Mouse (Mus musculus) heart, adult 2 months (tissue): ENCODE results near the gene Pla2g4c. TPM values are rescaled to one million over a fixed set of nuclear protein-coding genes. Genes with fewer than 3 reads are reported as not detected.

ENCODE experiments used
- DNase-seq, 2 experiments: peaks; one replicate each; pipeline ENCODE4 v3.0.0; 2021
- H3K27ac ChIP-seq: fragments of 200-600 bp; 2 replicates; pipeline ENCODE4 v1.8.1; 2022
- H3K27me3 ChIP-seq: fragments of 200-500 bp; 2 replicates; pipeline ENCODE4 v1.6.1; 2012; ENCODE audit warnings: mild to moderate bottlenecking, low read length, inconsistent platforms, mixed read lengths; ENCODE audit not compliant: control insufficient read depth, insufficient read depth
- H3K36me3 ChIP-seq: fragments of 200-500 bp; 2 replicates; pipeline ENCODE4 v1.6.1; 2012; ENCODE audit warnings: low read length, inconsistent platforms; ENCODE audit not compliant: control insufficient read depth, insufficient read depth
- H3K4me1 ChIP-seq: fragments of 200-500 bp; 2 replicates; pipeline ENCODE4 v1.6.1; 2011; ENCODE audit warnings: low read length; ENCODE audit not compliant: control insufficient read depth, insufficient read depth
- H3K4me3 ChIP-seq: fragments of 200-600 bp; 2 replicates; pipeline ENCODE4 v1.8.1; 2022
- H3K79me2 ChIP-seq: fragments of 200-500 bp; replicated peaks from 2 replicates; pipeline ENCODE4 v1.6.1; 2012; ENCODE audit warnings: mild to moderate bottlenecking, inconsistent platforms, low read length, moderate library complexity, mixed read lengths; ENCODE audit not compliant: control insufficient read depth, insufficient read depth
- H3K9ac ChIP-seq: fragments of 200-500 bp; 2 replicates; pipeline ENCODE4 v1.6.1; 2012; ENCODE audit warnings: low read depth, mild to moderate bottlenecking, control low read depth, inconsistent platforms, low read length, mixed read lengths
- CTCF ChIP-seq: fragments of 200-600 bp; IDR thresholded peaks from 2 replicates; pipeline ENCODE4 v1.8.1; 2022; ENCODE audit warnings: antibody characterized with exemption, mild to moderate bottlenecking, moderate library complexity
- EP300 ChIP-seq: fragments of 200-500 bp; IDR thresholded peaks from 2 replicates; pipeline ENCODE4 v1.6.1; 2011; ENCODE audit warnings: low read depth, low read length, control low read depth; ENCODE audit not compliant: insufficient read depth
- POLR2A ChIP-seq: fragments of 200-500 bp; IDR thresholded peaks from 2 replicates; pipeline ENCODE4 v1.6.1; 2011; ENCODE audit warnings: mild to moderate bottlenecking, low read depth, low read length, control low read depth; ENCODE audit not compliant: insufficient read depth
- WGBS: fragments of 180-500 bp; shearing (Covaris S2); methylation state at CpG from one replicate; pipeline ENCODE4 v1.1.7; 2018; 5-methylcytosine and 5-hydroxymethylcytosine counted together
- intact Hi-C: fragments of 180-260 bp; cut with DNase I; formaldehyde crosslinking; loops from one replicate; pipeline ENCODE4 v1.15.1; 2025
- polyA plus RNA-seq: library from polyadenylated mRNA; depleted of rRNA; stranded (reverse); fragments of >200 nt; gene quantifications from 2 replicates; pipeline ENCODE4 v1.2.3, GENCODE M21; 2012; rRNA removed
- total RNA-seq, 2 experiments: library from RNA; stranded (reverse); gene quantifications; 2 replicates each; pipeline ENCODE4 v1.2.3; 2021

Gene Pla2g4c
- total and polyA plus RNA-seq, 3 experiments = 0.04 TPM; not detected in 2

DNA sequence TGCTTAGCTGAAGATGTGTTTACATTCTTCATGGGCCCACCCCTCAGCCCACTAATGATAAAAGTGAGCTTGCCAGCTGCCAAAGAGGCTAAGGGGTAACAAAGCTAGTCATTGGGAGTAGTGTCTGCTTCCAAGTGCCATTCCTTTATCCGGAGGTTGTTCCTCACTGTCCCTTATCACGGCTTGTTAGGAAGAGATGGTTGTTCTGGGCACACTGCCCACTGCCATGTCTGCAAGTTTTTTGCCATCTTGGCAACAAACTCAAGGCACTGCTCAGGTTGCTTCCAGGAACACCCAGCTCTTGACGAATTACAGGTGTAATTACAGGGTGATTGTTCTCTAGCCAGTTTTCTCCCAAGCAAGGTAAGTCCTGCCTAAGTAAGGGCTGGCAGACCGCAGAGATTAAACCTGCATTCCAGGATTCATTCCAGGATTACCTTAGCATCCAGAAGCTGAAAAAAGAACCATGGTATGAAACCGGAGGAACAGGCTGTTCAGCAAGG lies 10.3 kb upstream of the Pla2g4c start:
- intact Hi-C loops = no loop called here
- DNase-seq = no peak
- 37% methylated on average over 5 of the region's 5 CpGs for WGBS
- H3K27me3 ChIP-seq = no peaks in the 10 kb centered on the region
- TF ChIP-seq POLR2A (no peak), EP300 (no peak), CTCF (no peak)
- no peaks in the 10 kb centered on the region for H3K36me3 ChIP-seq
- peaks cover 2% of the 10 kb centered on the region; the same call in 1 of the 2 replicates for H3K4me1 ChIP-seq
- no peak overlapping the region for H3K4me3 ChIP-seq
- no peaks in the 10 kb centered on the region for H3K79me2 ChIP-seq
- H3K9ac ChIP-seq = no peak overlapping the region
- H3K27ac ChIP-seq = no peak overlapping the region

DNA sequence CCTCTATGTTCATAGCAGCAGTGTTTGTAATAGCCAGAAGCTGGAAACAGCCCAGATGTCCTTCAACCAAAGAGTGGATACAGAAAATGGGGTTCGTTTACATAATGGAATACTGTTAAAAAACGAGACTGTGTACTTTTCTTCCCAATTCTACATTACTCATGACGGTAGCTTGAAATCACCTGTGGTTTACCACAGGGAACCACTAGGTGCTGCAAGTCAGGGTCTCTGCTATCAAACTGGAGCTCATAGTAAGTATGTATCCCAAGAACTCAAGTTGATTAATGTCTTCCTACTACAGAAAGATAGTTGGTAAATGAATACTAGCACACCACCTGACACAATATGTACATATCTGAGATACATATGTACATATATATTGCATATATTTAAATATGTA lies 3.0 kb upstream of the Pla2g4c start:
- intact Hi-C loops = no loop called here
- Histone ChIP-seq H3K79me2 (no peaks in the 10 kb centered on the region), H3K9ac (no peak overlapping the region), H3K4me1 (no peaks in the 10 kb centered on the region), H3K27ac (no peak overlapping the region), H3K27me3 (no peaks in the 10 kb centered on the region), H3K36me3 (no peaks in the 10 kb centered on the region), H3K4me3 (no peak overlapping the region)
- TF ChIP-seq EP300 (no peak), POLR2A (no peak), CTCF (no peak)
- DNase-seq = no peak
- 83% methylated on average over 3 of the region's 3 CpGs for WGBS

DNA sequence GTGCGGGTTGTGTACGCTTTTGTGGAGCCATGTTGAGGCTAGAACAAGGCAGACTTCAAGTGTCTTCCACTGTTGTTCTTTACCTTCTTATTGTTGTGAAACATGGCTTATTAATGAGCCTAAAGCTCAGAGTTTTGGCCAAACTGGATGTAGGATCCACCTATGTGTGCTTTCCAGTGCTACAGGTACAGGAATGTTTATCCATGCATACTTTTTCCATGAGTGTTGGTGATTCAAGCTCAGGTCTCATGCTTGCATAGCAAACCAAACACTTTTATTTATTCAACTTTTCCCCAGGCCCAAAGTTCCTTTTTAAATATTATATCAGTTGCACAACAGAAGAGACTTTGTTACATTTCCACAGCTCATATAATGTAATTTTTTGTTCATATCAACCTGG lies 6.1 kb downstream of the Pla2g4c start:
- H3K27me3 ChIP-seq = no peaks in the 10 kb centered on the region

DNA sequence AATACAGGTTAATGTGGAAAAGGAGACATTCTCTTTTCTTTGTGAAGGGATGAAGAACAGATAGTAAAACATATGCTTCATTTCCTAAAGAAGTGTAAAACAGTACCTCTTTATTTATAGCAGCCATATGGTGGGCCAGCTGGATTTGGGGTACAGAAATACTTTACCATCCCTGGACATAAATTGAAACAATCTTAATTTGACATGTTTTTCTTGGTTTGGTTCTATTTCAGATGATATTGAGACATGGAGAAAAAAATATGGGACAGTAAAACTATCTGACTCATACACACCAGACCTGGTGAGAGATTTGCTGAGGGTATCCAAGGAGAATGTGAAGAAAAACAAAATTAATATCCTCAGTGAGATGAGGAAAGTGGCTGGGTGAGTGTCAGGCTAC lies 31.5 kb downstream of the Pla2g4c start:
- intact Hi-C loops = no loop called here

More for the DNA sequence above, 6.1 kb downstream of the Pla2g4c start:
- DNase-seq = no peak
- H3K4me3 ChIP-seq = no peak overlapping the region
- H3K36me3 ChIP-seq = no peaks in the 10 kb centered on the region
- no peak overlapping the region for H3K9ac ChIP-seq
- no peaks in the 10 kb centered on the region for H3K4me1 ChIP-seq
- TF ChIP-seq EP300 (no peak), CTCF (no peak), POLR2A (no peak)
- no peak overlapping the region for H3K27ac ChIP-seq
- no peaks in the 10 kb centered on the region for H3K79me2 ChIP-seq
- intact Hi-C loops = no loop called here
- 100% methylated on average over 2 of the region's 2 CpGs for WGBS

DNA sequence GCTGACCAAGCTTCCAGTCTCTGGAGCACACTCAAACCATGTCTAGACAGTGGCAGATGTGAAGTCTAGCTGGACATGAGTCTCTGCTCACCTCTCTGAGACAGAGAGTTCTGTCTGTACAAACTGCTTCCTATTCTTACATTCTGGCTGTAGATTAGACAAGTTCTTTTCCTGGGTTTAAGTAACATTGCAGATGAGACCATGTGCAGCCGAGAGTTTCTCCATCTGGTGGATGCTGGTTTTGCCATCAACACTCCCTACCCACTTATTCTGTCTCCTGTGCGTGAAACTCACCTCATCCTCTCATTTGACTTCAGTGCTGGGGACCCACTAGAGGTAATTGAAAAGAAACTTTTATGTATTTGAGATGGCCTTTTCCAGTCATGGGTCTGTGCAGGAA lies 56.1 kb downstream of the Pla2g4c start:
- H3K79me2 ChIP-seq = no peaks in the 10 kb centered on the region
- no peak overlapping the region for H3K4me3 ChIP-seq
- H3K36me3 ChIP-seq = no peaks in the 10 kb centered on the region
- H3K27me3 ChIP-seq = no peaks in the 10 kb centered on the region
- H3K4me1 ChIP-seq = no peaks in the 10 kb centered on the region
- no peak overlapping the region for H3K9ac ChIP-seq
- intact Hi-C loops = no loop called here
- TF ChIP-seq EP300 = no peak
- TF ChIP-seq POLR2A = no peak
- no peak for TF ChIP-seq CTCF
- no peak for DNase-seq
- H3K27ac ChIP-seq = no peak overlapping the region
- WGBS = 65% methylated on average over 2 of the region's 2 CpGs

More for the DNA sequence above, 31.5 kb downstream of the Pla2g4c start:
- no peak for DNase-seq
- no peaks in the 10 kb centered on the region for H3K79me2 ChIP-seq
- H3K27ac ChIP-seq = no peak overlapping the region
- no peaks in the 10 kb centered on the region for H3K4me1 ChIP-seq
- no peak overlapping the region for H3K4me3 ChIP-seq
- H3K27me3 ChIP-seq = no peaks in the 10 kb centered on the region
- no peaks in the 10 kb centered on the region for H3K36me3 ChIP-seq
- TF ChIP-seq POLR2A (no peak), EP300 (no peak), CTCF (no peak)
- no peak overlapping the region for H3K9ac ChIP-seq

DNA sequence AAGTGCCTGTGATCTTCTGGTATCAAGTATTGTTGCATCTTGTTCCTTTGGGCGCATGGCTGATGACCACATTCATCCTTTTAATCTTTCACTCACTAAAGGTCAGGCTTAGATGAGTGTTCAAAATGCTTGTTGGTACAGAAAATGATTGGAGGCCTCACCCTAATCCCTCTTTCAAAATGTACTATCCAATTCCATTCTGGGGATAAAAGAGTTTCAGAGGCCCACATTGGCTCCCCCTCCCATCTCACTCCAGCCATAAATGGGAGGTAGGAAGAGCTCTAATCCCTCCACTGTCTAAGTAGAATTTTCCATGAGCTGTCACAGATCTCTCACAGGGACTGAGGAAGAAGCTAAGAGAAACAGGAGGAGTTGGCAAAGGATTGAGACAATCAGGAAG lies 73.4 kb downstream of the Pla2g4c start, which contains the start of gene Cabp5:
Gene Cabp5, plus strand, starts transcription at position 301 of the 400 bp plus-strand sequence.
- WGBS = 58% methylated on average over 1 of the region's 1 CpGs
- TF ChIP-seq POLR2A (no peak), CTCF (no peak), EP300 (no peak)
- intact Hi-C loops = loop anchor here (2.0 kb wide), 1 partner anchor 35 kb away; no protein-coding TSS in a partner anchor

More for the DNA sequence above, 73.4 kb downstream of the Pla2g4c start, which contains the start of gene Cabp5:
- H3K27me3 ChIP-seq = no peaks in the 10 kb centered on the region
- no peak within 1 kb of the TSS for H3K27ac ChIP-seq
- H3K4me3 ChIP-seq = no peak within 1 kb of the TSS
- H3K4me1 ChIP-seq = no peaks in the 10 kb centered on the region
- no peak for DNase-seq
- no peaks in the 10 kb centered on the region for H3K79me2 ChIP-seq
- H3K9ac ChIP-seq = no peak within 1 kb of the TSS
- no peaks in the 10 kb centered on the region for H3K36me3 ChIP-seq

Other genes starting within 250 kb of the Pla2g4c start
- not detected for gene Vmn1r85, start 229.5 kb upstream of the Pla2g4c start, total RNA-seq
- not detected in 2 replicates for gene Vmn1r85, start 229.5 kb upstream of the Pla2g4c start, polyA plus RNA-seq
- gene Vmn1r86, start 204.7 kb upstream of the Pla2g4c start, total RNA-seq = not detected
- gene Vmn1r86, start 204.7 kb upstream of the Pla2g4c start, polyA plus RNA-seq = not detected in 2 replicates
- gene Vmn1r87, start 184.5 kb upstream of the Pla2g4c start, total RNA-seq = not detected
- gene Vmn1r87, start 184.5 kb upstream of the Pla2g4c start, polyA plus RNA-seq = not detected in 2 replicates
- gene Vmn1r88, start 165.1 kb upstream of the Pla2g4c start, total RNA-seq = under 1 TPM; 0.03 to 0.05 TPM
- gene Vmn1r88, start 165.1 kb upstream of the Pla2g4c start, polyA plus RNA-seq = not detected in 2 replicates
- not detected for gene Vmn1r89, start 111.6 kb upstream of the Pla2g4c start, total RNA-seq
- gene Vmn1r89, start 111.6 kb upstream of the Pla2g4c start, polyA plus RNA-seq = not detected in 2 replicates
- gene Lig1, start 47.4 kb upstream of the Pla2g4c start, total RNA-seq = 1 to 10 TPM; 2.6 to 2.7 TPM
- gene Lig1, start 47.4 kb upstream of the Pla2g4c start, polyA plus RNA-seq = 1.6 and 2.1 TPM in 2 replicates
- 10 to 100 TPM in 1 of 2 experiments, 1 to 10 TPM in 1; 9.2 to 10.0 TPM for gene Zswim9, start 45.9 kb upstream of the Pla2g4c start, total RNA-seq
- 4.6 and 5.3 TPM in 2 replicates for gene Zswim9, start 45.9 kb upstream of the Pla2g4c start, polyA plus RNA-seq
- gene Cabp5, start 73.5 kb downstream of the Pla2g4c start, total RNA-seq = not detected
- gene Cabp5, start 73.5 kb downstream of the Pla2g4c start, polyA plus RNA-seq = not detected in 2 replicates
- gene Bsph1, start 126.2 kb downstream of the Pla2g4c start, total RNA-seq = not detected
- not detected in 2 replicates for gene Bsph1, start 126.2 kb downstream of the Pla2g4c start, polyA plus RNA-seq
- not detected for gene Bsph2, start 246.4 kb downstream of the Pla2g4c start, total RNA-seq
- not detected in 2 replicates for gene Bsph2, start 246.4 kb downstream of the Pla2g4c start, polyA plus RNA-seq